Mouse (Mus musculus): Measurements from ENCODE around the gene Zswim4. TPM values are rescaled to one million over a fixed set of nuclear protein-coding genes. Genes with fewer than 3 reads are reported as not detected.

The Zswim4 gene
- polyA plus RNA-seq, 1 experiment from 2014 or later, result 16.2 TPM

DNA sequence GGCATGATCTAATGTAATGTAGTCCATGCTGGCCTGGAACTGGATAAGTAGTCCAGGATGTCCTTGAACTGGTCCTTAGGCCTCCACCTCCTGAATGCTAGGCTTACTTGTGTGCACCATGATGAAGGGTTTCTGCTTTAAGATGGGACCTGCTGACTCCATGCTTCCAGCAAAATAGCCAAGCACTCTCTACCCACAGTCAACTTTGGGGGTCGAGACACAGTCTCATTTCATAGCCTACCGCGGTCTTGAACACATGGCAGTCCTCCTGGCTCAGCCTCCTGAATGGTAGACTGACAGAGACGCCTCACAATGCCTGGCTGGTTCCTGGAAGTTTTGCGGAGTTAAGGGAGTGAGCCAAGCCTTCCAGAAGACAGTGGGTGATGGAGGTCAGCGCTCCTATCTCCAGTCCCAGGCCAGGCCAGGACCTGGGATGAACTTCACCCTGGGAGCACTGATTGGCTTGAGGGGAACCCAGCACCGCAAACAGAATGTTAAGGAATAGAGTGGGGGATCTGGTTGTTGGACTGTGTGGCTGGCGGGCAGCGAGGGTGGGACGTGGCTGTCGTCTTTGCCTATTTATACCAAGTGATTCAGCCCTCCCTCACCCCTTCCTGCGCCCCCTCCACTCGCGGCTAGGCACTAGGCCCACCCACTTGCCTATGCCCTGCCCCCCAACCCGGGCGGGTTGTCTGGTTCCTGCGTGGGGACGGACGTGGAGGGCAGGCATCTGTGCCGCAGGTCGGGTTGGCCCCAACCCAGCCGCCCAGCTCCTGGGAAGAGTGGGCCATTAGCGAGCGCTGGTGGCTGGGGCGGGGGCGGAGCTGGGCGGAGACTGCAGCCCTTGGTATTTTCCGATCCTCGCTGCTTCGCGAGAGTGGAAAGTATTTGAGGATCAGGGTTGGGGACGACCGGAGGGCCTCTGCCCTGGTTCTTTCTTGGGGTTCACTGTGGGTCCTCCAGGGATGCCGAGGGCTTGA, 33.6 kb downstream of the Zswim4 start:
- Histone ChIP-seq H3K4me2 (ENCODE audit: low read length) (peak overlapping the region; percentile 78), H3K9ac (ENCODE audit: low read depth, low read length) (peak overlapping the region; percentile 29), H3K9me3 (ENCODE audit: control insufficient read depth, low read length) (no peaks in the 10 kb centered on the region), H3K36me3 (ENCODE audit: control insufficient read depth, insufficient read depth, low read length) (no peaks in the 10 kb centered on the region), H3K27ac (ENCODE audit: low read depth, low read length) (peak overlapping the region; percentile 72), H3K27me3 (replicated peaks; ENCODE audit: control insufficient read depth, insufficient read depth, low read length) (no peaks in the 10 kb centered on the region), H3K4me3 (ENCODE audit: low read length) (peak overlapping the region; percentile 40), H3K4me1 (ENCODE audit: control insufficient read depth, insufficient read depth, low read depth, low read length) (peaks cover 24% of the 10 kb centered on the region)
- WGBS, result 13% methylated on average over 27 of the region's 34 CpGs
- ATAC-seq, result peak; percentile 50

DNA sequence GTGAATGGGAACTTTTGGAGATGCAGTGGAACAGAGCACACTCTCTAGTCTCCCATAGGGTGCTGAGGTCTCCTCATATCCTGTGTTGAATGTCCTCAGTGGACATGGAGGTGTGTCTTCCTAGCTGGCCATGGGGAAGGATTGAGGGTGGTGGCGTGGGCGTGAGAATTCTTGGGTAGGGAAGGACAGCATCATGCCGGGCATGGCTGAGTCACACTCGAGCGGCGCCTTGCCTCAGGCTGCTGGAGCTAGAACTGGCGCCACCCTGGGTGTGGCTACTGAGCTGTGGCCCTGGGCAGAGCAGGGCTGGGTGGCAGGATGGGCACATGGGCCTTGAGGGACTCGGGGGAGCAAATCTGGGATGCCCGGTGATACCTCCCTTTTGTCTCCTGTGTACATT, 34.4 kb downstream of the Zswim4 start:
- Histone ChIP-seq H3K4me2 (ENCODE audit: low read length) (peak overlapping the region; percentile 78), H3K36me3 (ENCODE audit: control insufficient read depth, insufficient read depth, low read length) (no peaks in the 10 kb centered on the region), H3K4me1 (ENCODE audit: control insufficient read depth, insufficient read depth, low read depth, low read length) (peaks cover 26% of the 10 kb centered on the region), H3K27ac (ENCODE audit: low read depth, low read length) (no peak overlapping the region), H3K27me3 (replicated peaks; ENCODE audit: control insufficient read depth, insufficient read depth, low read length) (no peaks in the 10 kb centered on the region), H3K9ac (ENCODE audit: low read depth, low read length) (no peak overlapping the region), H3K9me3 (ENCODE audit: control insufficient read depth, low read length) (no peaks in the 10 kb centered on the region), H3K4me3 (ENCODE audit: low read length) (0 out of 2 replicates have a peak overlapping the region, but pooled peaks have one; percentile 3)
- no peak for ATAC-seq
- whole genome bisulfite sequencing, result 82% methylated on average over 9 of the region's 9 CpGs

DNA sequence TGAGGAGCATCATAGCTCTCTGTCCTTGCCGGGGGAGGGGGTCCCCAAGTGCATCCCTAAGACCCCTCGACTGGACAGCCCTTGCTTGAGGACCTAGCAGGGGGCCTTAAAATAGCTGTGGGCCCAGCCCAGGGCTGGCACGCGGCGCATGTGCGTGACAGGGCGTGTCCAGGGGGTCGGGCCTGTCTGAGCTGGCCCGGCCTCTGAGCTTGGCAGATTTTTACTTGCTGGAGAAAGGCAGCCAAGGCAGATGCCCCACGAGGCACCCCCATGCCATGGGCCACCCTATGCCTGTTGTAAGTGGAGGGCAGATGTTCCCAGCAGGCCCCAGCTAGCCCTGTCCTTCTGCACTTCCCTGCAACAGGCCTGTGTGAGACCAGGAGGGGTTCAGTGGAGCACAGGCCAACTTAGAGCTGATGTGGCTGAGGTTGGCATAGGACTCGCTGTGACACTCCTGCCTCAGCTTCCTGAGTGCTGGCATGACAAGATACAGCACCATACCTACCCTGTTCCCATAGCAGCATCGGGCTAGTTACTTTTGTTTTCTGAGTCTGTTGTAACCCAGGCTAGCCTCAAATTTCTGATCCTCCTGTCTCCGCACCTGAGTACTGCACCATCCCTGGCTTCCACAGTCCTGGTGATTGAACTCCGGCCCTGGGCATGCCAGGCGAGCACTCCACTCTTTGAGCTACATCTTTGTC, 35.2 kb downstream of the Zswim4 start:
- WGBS, result 63% methylated on average over 15 of the region's 15 CpGs
- Histone ChIP-seq H3K4me2 (ENCODE audit: low read length) (peak overlapping the region; percentile 78), H3K9me3 (ENCODE audit: control insufficient read depth, low read length) (no peaks in the 10 kb centered on the region), H3K4me1 (ENCODE audit: control insufficient read depth, insufficient read depth, low read depth, low read length) (peaks cover 26% of the 10 kb centered on the region), H3K4me3 (ENCODE audit: low read length) (peak overlapping the region; percentile 47), H3K9ac (ENCODE audit: low read depth, low read length) (peak overlapping the region; percentile 61), H3K36me3 (ENCODE audit: control insufficient read depth, insufficient read depth, low read length) (no peaks in the 10 kb centered on the region), H3K27ac (ENCODE audit: low read depth, low read length) (peak overlapping the region; percentile 78), H3K27me3 (replicated peaks; ENCODE audit: control insufficient read depth, insufficient read depth, low read length) (no peaks in the 10 kb centered on the region)
- 0 out of 2 replicates have a peak, but pooled peaks have one; percentile 2 for ATAC-seq

DNA sequence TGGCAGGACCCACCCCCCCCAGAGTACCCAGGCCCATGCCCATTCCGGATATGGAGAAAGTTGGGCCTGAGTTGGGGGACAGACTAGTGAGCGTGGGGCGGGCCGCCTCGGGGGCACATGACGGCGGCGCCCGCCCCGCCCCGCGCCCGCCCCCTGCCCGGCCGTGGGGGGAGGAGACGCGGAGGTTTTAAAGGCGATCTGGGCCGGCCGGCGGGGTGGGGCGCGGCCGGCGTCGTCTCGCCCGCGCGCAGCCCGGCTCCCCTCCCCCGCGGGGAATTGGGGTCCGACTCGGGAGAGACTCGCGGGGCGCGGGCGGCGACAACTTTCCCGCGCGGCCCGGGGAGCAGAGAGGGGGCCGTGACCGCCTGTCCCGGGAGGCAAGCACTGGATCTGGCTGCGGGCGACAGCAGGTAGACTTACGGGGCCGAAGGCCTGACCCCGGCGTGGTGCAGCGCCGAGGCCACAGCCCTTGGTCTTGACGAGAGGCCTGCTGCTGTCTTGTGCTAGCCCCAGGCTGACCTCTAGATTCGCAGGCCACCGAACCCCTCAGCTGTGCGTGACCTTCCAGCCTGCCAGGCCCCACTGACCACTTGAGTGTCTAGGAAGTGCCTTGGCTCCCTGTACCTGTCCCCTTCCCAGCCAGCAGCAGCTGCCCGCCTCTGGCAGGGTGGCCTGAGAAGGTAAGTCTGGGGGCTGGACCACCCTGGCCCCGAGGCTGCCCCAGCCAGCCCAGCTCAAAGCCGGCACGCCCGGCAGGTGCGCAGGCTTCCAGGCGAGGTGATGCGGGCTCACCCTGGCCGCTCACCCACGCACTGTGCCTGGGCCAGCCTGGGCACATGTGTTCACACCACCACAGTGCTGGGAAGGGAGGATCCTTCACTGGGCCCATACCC, 36.0 kb downstream of the Zswim4 start:
- 11% methylated on average over 40 of the region's 70 CpGs for WGBS
- Histone ChIP-seq H3K27ac (ENCODE audit: low read depth, low read length) (peak overlapping the region; percentile 78), H3K27me3 (replicated peaks; ENCODE audit: control insufficient read depth, insufficient read depth, low read length) (no peaks in the 10 kb centered on the region), H3K4me2 (ENCODE audit: low read length) (peak overlapping the region; percentile 78), H3K4me3 (ENCODE audit: low read length) (peak overlapping the region; percentile 47), H3K9me3 (ENCODE audit: control insufficient read depth, low read length) (no peaks in the 10 kb centered on the region), H3K4me1 (ENCODE audit: control insufficient read depth, insufficient read depth, low read depth, low read length) (peaks cover 26% of the 10 kb centered on the region), H3K36me3 (ENCODE audit: control insufficient read depth, insufficient read depth, low read length) (no peaks in the 10 kb centered on the region), H3K9ac (ENCODE audit: low read depth, low read length) (peak overlapping the region; percentile 61)
- 0 out of 2 replicates have a peak, but pooled peaks have one; percentile 9 for ATAC-seq

DNA sequence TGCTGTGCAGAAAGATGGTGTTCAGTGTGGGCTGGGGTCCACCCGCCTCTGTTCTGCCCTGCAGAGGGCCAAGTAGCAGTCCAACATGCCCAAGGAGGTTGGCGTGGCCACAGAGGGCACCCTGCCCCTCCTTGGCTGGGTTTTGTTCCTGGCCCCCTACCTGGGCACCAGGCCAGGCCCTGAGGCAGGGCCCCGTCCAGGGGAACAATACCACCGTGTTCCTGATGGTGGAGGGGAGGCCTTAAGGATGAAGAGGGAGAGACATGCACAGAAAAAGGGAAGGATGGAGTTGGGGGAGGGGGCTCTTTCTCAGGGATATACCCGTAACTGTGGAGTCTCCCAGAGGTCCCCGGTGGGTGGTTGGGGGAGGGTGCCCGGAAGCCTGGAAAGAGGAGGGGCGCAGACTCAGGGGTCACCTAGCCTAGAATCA, 36.7 kb downstream of the Zswim4 start:
- ATAC-seq, result no peak
- Histone ChIP-seq H3K4me2 (ENCODE audit: low read length) (peak overlapping the region; percentile 78), H3K36me3 (ENCODE audit: control insufficient read depth, insufficient read depth, low read length) (no peaks in the 10 kb centered on the region), H3K27ac (ENCODE audit: low read depth, low read length) (peak overlapping the region; percentile 77), H3K27me3 (replicated peaks; ENCODE audit: control insufficient read depth, insufficient read depth, low read length) (no peaks in the 10 kb centered on the region), H3K4me3 (ENCODE audit: low read length) (peak overlapping the region; percentile 47; the same call in 1 of the 2 replicates), H3K9ac (ENCODE audit: low read depth, low read length) (peak overlapping the region; percentile 61; the same call in 1 of the 2 replicates), H3K9me3 (ENCODE audit: control insufficient read depth, low read length) (no peaks in the 10 kb centered on the region), H3K4me1 (ENCODE audit: control insufficient read depth, insufficient read depth, low read depth, low read length) (peaks cover 26% of the 10 kb centered on the region)
- WGBS, result 13% methylated on average over 8 of the region's 8 CpGs

DNA sequence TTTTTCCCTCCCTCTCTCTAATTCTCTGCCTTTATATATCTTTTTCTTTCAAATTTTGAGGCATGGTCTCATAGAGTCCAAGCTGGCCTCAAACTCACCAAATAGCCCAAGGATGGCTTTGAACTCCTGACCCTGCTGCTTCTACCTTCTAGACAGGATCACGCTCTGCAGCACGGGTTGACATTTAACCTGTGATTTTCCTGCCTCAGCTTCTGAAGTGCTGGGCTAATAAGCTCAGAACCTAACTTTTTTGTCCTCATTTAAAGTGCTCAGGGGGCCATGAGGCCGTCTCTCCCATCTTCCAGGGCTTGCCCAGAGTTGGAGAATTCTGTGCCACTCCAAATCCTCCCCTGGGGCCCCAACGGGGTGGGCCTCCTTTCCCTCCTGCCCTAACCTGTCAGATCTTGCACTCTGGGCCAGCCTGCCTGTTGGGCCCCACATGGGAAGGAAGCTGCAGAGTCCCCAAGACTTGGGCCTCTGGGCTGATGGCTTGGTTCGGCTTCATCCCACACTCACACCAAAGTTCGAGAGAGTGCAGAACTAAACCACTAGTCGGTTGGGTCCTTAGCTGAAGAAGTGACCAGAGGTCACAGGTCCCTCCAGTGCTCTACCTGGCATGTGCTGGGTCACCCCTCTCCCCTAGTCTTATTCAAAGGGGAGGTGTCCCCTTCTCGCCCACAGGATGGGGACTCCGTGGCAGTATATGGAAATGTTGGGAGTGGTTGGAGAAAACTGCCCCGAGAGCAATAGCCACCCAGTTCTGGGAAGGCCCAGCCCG, 37.3 kb downstream of the Zswim4 start:
- H3K4me2 ChIP-seq (ENCODE audit: low read length), result no peak overlapping the region
- H3K36me3 ChIP-seq (ENCODE audit: control insufficient read depth, insufficient read depth, low read length), result no peaks in the 10 kb centered on the region
- H3K27me3 ChIP-seq (replicated peaks; ENCODE audit: control insufficient read depth, insufficient read depth, low read length), result no peaks in the 10 kb centered on the region
- H3K27ac ChIP-seq (ENCODE audit: low read depth, low read length), result peak overlapping the region; percentile 77
- H3K9ac ChIP-seq (ENCODE audit: low read depth, low read length), result no peak overlapping the region
- ATAC-seq, result no peak
- 58% methylated on average over 11 of the region's 11 CpGs for WGBS
- H3K4me3 ChIP-seq (ENCODE audit: low read length), result no peak overlapping the region
- H3K4me1 ChIP-seq (ENCODE audit: control insufficient read depth, insufficient read depth, low read depth, low read length), result peaks cover 26% of the 10 kb centered on the region
- H3K9me3 ChIP-seq (ENCODE audit: control insufficient read depth, low read length), result no peaks in the 10 kb centered on the region

DNA sequence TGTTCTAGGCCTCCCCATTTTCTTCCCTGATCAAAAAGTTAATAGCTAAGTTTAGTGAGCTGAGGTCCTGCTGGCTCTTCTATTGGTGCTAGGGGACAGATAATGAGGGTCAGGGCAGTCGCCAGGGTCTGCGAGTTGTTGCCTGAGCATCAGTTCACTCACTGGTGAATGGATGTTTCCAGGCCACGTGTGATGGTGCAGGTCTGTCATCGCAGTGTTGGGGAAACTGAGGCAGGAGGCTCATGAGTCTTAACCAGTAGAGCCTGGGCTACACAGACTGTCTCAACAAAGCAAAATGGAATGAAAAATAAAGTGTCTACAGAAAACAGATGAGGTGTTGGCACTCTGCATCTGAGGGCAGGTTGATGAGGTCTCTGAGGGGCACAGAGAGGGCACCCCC, 38.0 kb downstream of the Zswim4 start:
- no peak for ATAC-seq
- Histone ChIP-seq H3K9me3 (ENCODE audit: control insufficient read depth, low read length) (no peaks in the 10 kb centered on the region), H3K27me3 (replicated peaks; ENCODE audit: control insufficient read depth, insufficient read depth, low read length) (no peaks in the 10 kb centered on the region), H3K4me3 (ENCODE audit: low read length) (no peak overlapping the region; the same call in 1 of the 2 replicates), H3K27ac (ENCODE audit: low read depth, low read length) (peak overlapping the region; percentile 84), H3K9ac (ENCODE audit: low read depth, low read length) (no peak overlapping the region), H3K36me3 (ENCODE audit: control insufficient read depth, insufficient read depth, low read length) (no peaks in the 10 kb centered on the region), H3K4me1 (ENCODE audit: control insufficient read depth, insufficient read depth, low read depth, low read length) (peaks cover 26% of the 10 kb centered on the region), H3K4me2 (ENCODE audit: low read length) (no peak overlapping the region; the same call in 1 of the 2 replicates)
- WGBS, result 22% methylated on average over 4 of the region's 4 CpGs

All from hindbrain, embryonic 16.5 days (tissue).